Mouse (Mus musculus) monocyte, adult 59 days (primary cell): ENCODE results near the gene Wdr45b. TPM values are rescaled to one million over a fixed set of nuclear protein-coding genes. Genes with fewer than 3 reads are reported as not detected.

Experiments used
- total RNA-seq, 2 experiments: library from RNA; stranded (reverse); gene quantifications; one replicate each; pipeline ENCODE4 v1.2.4; 2023

Wdr45b gene
- 10 to 100 TPM; 64.2 to 71.9 TPM for total RNA-seq

DNA sequence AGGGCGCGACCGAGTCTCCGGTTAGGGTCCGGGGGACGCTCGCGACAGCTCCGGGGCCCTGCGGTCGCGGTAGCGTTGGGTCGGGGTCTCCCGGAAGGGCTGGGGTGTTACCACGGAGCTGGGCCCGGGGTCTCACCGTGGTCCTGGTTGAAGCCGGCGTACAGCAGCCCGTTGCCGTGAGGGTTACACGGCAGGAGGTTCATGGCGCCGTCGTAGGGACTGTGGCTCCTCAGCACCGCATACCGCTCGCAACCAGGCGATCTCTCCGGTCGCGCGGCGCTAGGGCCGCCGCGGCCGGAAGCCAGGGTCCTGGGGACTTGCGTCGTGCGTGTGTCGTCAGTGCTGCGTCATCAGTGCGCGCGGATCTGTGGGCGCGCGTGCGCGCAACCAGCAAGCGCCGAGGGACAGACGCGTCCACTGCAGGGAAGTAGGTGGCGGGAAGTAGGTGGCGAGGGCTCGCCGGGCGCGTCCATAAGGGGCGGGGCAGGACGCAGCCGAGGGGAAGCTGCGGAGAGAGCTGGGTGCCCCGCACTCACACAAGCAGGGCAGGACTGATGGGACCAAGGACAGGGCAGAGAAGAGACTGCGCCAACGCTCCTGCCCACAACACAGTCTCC is at the start of gene Wdr45b:
Gene Wdr45b (minus strand): TSS at position 355 of the 617 bp plus-strand sequence.

DNA sequence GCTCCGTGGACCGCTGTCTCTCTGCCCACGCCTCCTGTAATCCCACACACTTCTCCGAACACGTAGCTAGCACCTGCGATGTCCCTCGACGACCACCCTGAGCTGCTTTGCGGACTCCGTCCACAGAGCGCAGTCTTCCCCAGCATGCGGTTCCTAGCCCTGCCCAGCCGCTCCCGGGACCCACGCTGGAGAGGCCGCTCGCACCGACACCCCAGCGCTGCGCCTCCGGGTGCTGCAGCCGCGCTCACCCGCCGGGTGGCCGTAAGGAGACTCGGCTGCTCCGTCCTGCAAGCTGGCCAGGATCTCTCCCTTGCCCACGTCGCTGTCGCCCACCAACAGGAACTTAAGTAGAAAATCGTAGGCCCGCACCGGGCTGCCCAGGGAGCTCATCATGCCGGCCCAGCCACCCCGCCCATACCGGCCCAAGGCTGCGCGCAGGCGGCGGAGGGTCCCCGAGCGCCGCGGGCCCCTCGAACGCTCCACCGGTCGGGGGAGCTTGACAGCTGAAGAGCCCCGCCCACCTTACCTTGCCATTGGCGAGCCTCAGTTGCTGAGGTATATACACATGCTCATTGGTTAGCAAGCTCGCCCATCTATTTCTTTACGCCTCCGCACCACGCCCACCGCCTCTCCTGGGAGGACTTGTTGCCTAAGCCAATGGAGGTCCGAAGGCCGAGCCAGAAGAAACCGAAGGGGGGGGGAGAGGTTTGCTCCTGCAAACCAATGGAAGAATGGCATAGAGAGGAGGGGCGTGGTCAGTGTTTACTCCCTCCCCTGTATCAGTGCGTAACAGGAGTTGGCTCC is 33.7 kb upstream of the Wdr45b start, which contains the start of gene Rab40b:
Gene Rab40b (minus strand): TSS at position 502 of the 804 bp plus-strand sequence.

Other genes with a start within 250 kb of the Wdr45b start
- gene Tex19.2, start 235.8 kb downstream of the Wdr45b start, total RNA-seq, result not detected
- not detected for gene Tex19.1, start 208.3 kb downstream of the Wdr45b start, total RNA-seq
- not detected for gene Uts2r, start 194.2 kb downstream of the Wdr45b start, total RNA-seq
- 1 to 10 TPM; 5.2 to 5.6 TPM for gene Hexdc, start 150.0 kb downstream of the Wdr45b start, total RNA-seq
- 1 to 10 TPM; 5.0 to 7.0 TPM for gene Ogfod3, start 149.7 kb downstream of the Wdr45b start, total RNA-seq
- 10 to 100 TPM; 78.0 to 81.9 TPM for gene Cybc1, start 125.1 kb downstream of the Wdr45b start, total RNA-seq
- gene Narf, start 117.2 kb downstream of the Wdr45b start, total RNA-seq, result 10 to 100 TPM; 26.4 to 33.7 TPM
- gene Foxk2, start 94.5 kb downstream of the Wdr45b start, total RNA-seq, result 10 to 100 TPM; 29.2 to 33.9 TPM
- gene Rab40b, start 33.8 kb upstream of the Wdr45b start, total RNA-seq, result not detected
- 1 to 10 TPM; 4.5 to 6.2 TPM for gene Fn3krp, start 67.0 kb upstream of the Wdr45b start, total RNA-seq
- gene Fn3k, start 80.5 kb upstream of the Wdr45b start, total RNA-seq, result under 1 TPM in 1 of 2 experiments, not detected in 1; 0.52 TPM
- 10 to 100 TPM; 26.7 to 27.5 TPM for gene Tbcd, start 97.5 kb upstream of the Wdr45b start, total RNA-seq
- gene Zfp750, start 164.9 kb upstream of the Wdr45b start, total RNA-seq, result under 1 TPM in 1 of 2 experiments, not detected in 1; 0.15 TPM